Mouse (Mus musculus) ZHBTc4 (cell line): ENCODE results near the gene Slc25a44.
"Not testable (repeated sequence)": the region's sequence is repeated elsewhere in the genome, so short reads cannot be mapped to it uniquely, and the experiment has no call there.

ENCODE experiments used
- DNase-seq: peaks from one replicate; pipeline ENCODE4 v3.0.0-alpha.2; 2011; ENCODE audit warnings: low read depth, low spot score

The Slc25a44 gene

DNA sequence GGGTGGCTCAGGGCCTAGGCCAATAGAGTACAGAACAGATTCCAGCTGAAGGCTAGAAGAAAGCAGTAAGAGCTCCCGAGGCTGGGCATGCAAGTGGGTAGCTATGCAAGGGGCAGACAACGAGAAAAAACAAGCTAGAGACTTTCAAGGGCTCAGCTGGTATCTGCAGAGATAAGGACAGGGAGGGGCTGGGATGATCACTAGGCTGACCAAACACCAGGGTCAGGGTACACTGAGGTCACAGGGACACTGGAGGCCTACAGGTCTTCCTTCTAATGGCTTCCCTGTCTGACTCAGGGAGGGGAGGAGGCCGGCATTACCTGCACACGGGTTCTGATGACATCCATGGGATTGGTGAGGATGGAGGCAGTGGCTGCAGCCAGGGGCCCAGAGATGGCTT, 9.3 kb downstream of the Slc25a44 start:
- DNase-seq: no peak

DNA sequence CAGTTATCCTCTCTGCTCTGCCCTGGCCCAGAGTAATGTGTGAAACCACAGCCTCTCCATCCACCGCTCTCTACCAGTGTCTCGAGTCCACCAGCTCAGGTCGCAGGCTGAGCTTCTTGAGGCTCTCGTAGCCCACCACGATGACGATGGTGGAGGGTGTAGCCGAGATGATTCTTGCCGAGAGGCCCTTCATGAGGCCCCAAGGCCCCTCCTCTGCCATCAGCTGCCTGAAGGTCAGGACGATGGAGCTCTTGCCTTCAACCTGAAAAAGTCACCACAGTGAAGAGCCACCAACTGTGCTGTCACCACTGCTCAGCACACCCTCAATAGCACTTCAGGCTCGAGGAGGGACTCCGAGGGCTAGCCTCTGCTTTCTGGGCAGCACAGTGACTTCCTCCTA, 12.3 kb downstream of the Slc25a44 start:
- DNase-seq: no peak

- no peak for DNase-seq
Observed at GRCm38 (mm10) chr3:88411681-88412080, 13.3 kb downstream of the Slc25a44 start.

GRCm38 (mm10) chr3:88410645-88411031, 14.3 kb downstream of the Slc25a44 start:
- DNase-seq: peak; percentile 71

- DNase-seq: peak; percentile 96
Observed at GRCm38 (mm10) chr3:88409741-88410644, 14.9 kb downstream of the Slc25a44 start, which contains the start of gene Pmf1. Gene Pmf1 (minus strand): TSS chr3:88410331.

- DNase-seq: no peak
Observed at GRCm38 (mm10) chr3:88408953-88409352, 16.0 kb downstream of the Slc25a44 start.

DNA sequence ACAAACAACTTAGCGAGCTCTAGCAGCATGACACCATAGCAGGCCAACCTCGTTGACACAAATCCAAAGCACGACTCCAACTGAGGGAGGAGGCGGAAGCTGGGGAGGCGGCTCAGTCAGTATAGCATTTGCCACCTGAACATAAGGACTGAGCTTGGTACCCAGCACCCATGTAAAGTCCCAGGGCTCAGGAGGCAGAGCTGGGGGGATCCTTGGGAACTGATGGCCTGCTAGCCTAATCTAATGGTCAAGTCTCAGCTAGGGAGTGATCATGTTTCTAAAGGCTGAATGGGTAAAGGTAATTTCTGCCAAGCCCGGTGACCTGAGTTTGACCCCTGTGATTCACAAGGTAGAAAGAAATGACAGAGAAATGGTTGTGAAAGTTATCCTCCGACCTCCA, 17.4 kb downstream of the Slc25a44 start:
- DNase-seq: no peak

GRCm38 (mm10) chr3:88407090-88407489, 17.8 kb downstream of the Slc25a44 start:
- DNase-seq: peak; percentile 88

- DNase-seq: no peak
Observed at GRCm38 (mm10) chr3:88403522-88404230, 21.3 kb downstream of the Slc25a44 start.

DNA sequence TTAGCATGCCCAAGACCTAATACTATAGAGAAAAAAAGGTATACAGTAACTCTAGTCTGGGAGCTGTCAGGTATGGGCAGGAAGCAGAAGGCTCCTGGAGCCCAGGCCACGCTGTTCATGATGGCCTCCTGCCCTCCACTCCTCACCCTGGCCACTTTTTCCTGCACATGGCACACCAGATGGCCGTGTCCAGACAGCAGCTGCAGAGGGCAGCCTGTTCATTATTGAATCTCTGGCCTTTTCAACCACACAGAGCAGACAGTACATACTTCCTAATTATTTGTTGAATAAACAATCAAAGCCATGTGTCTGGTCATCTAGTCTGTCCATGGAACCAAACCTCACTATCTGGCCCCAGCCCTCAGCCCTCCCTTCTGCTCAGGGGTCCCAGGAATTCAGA, 26.3 kb downstream of the Slc25a44 start:
- no peak for DNase-seq

- DNase-seq: no peak
Observed at GRCm38 (mm10) chr3:88395742-88396141, 29.2 kb downstream of the Slc25a44 start.

GRCm38 (mm10) chr3:88395288-88395687, 29.7 kb downstream of the Slc25a44 start:
- no peak for DNase-seq

DNA sequence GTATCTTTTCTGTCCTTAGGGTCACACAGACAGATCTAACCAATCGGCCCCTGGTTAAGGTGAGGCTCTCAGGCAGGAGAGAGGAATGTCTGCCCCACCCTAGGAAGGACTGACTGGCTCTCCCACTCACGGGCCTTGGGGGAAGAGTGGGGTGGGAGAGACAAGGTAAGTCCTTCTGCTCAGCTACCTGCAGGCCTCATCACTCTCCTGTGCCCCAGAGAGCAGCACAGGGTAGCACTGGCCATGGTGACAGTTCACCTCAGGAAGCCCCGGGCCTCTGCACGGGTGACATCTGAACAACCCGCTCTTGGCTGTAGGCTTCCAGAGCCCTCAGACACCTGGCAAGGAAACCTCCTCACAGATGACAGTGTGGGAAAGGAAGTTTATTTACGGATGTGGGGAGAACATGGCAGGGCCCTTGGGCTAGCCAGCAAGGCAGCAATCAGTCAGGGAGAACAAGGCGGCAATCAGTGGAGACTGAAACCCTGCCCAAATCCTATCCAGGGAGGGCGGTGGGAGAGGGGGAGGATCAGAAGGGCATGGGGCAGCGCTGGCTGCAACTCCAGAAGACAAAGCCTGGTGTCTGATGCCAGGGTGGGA, 31.1 kb downstream of the Slc25a44 start:
- no peak for DNase-seq

DNA sequence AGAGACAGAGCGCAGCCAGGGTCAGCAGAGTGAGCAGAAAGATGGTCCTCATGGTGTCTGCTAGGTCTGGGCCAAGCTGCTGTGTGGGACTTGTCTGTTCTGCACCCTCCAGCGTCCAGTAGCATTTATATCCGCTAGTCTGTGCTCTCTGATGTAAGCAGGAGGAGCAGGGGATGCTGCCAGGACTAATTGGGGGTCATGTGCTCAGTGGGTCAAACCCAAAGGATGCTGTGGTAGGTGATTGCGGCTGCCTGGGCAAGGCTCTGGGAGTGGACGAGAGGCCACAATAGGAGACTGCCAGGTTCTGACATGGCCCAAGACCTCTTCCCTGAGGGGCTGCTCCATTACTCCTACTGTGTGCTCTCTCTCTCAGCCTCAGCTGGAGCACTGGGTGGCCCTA, 40.6 kb downstream of the Slc25a44 start, which contains the start of gene Bglap:
Bglap (minus strand) TSS at position 101 of the 400 bp plus-strand sequence.
- no peak for DNase-seq

GRCm38 (mm10) chr3:88382383-88382782, 42.6 kb downstream of the Slc25a44 start:
- DNase-seq: not testable (repeated sequence)

DNA sequence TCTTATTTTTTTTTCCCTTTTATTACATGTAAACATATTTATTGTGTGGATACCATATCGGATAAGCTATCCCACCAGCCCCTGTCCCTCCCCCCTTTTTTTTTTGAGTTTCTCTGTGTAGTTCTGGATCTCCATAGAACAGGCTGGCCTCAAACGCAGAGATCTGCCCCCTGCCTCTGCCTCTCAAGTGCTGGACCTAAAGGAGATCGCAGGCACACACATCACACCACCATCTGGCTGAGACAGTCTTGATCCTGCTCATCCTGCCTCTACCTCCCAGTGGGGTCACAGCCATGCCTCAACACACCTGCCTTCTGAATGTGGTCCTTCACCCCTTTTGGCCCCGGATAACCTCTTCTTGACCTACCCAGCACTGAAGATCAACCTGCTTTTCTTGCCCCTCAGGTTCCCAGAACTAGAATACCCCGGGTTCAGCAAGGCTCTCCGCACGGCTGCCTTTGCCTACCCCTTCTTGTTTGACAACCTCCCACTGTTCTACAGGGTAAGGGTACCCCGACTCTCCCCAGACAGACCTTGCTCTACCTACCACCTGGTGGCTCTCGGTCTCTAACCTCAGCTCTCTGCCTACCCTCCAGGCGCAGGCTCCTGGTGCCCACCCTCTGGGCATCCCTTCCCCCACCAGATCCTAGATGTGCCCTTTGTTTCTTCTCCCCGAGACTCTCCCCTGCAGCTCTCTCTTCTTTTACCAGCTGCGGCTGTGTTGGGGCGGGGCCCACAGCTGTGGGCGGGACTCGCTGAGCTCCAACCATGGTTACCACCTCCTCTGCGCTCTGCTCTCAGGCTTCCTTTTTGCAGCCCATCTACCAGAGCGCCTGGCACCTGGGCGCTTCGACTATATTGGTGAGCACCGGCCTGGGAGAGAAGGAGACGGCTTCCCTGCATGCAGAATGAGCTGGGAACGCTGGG, 43.3 kb downstream of the Slc25a44 start:
- DNase-seq: peak; percentile 74

- DNase-seq: not testable (repeated sequence)
Observed at GRCm38 (mm10) chr3:88378599-88378998, 46.3 kb downstream of the Slc25a44 start, which contains the start of gene Bglap2. Gene Bglap2 (minus strand): TSS chr3:88378699.

DNA sequence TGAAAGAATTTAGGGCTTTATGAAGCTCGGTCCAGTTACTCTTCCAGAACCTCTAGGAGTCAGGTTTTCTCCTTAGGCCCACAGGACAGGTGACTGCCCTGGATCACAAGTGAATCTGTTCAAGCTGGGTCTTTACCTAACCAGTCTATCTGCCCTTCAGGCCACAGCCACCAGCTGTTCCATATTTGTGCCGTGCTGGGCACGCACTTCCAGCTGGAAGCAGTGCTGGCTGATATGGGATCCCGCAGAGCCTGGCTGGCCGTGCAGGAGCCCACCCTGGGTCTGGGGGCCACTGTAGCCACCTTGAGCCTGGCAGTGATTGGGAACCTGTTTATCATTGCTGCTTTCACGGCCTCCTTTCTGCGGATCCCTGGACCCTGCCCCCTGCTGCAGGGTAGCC, 48.3 kb downstream of the Slc25a44 start:
- not testable (repeated sequence) for DNase-seq

GRCm38 (mm10) chr3:88375750-88376626, 49.0 kb downstream of the Slc25a44 start:
- peak; percentile 79 for DNase-seq

- DNase-seq: not testable (repeated sequence)
Observed at GRCm38 (mm10) chr3:88372643-88373042, 52.3 kb downstream of the Slc25a44 start, which contains the start of gene Bglap3. Gene Bglap3 (minus strand): TSS chr3:88372743.
